Mouse (Mus musculus) hindbrain, embryonic 11.5 days (tissue): ENCODE results near the gene Cox11. TPM values are rescaled to one million over a fixed set of nuclear protein-coding genes. Genes with fewer than 3 reads are reported as not detected.
A peak's percentile ranks its signal among the peaks of the same experiment; 100 is the strongest.

Source experiments
- ATAC-seq: fragments of 200-750 bp; cut with Nextera tagmentation; 2 replicates; pipeline ENCODE4 v1.8.0; 2017; ENCODE audit warnings: mild to moderate bottlenecking, moderate TSS enrichment, moderate library complexity; ENCODE audit not compliant: low FRiP score
- DNase-seq: peaks from one replicate; pipeline ENCODE4 v3.0.0-alpha.2; 2015; ENCODE audit warnings: low spot score
- H3K27ac ChIP-seq: fragments of 300-500 bp; sonication (generic); 2 replicates; pipeline ENCODE4 v1.5.1; 2014; ENCODE audit warnings: mild to moderate bottlenecking, low read depth, low read length
- H3K27me3 ChIP-seq: fragments of 300-500 bp; sonication (generic); 2 replicates; pipeline ENCODE4 v1.6.1; 2014; ENCODE audit warnings: mild to moderate bottlenecking, low read length, moderate library complexity, mixed read lengths; ENCODE audit not compliant: control insufficient read depth, insufficient read depth
- H3K36me3 ChIP-seq: fragments of 300-500 bp; sonication (generic); 2 replicates; pipeline ENCODE4 v1.6.1; 2014; ENCODE audit warnings: mild to moderate bottlenecking, low read length, moderate library complexity, mixed read lengths; ENCODE audit not compliant: control insufficient read depth, insufficient read depth
- H3K4me1 ChIP-seq: fragments of 300-500 bp; sonication (generic); replicated peaks from 2 replicates; pipeline ENCODE4 v1.6.1; 2014; ENCODE audit warnings: low read length, mixed read lengths; ENCODE audit not compliant: control insufficient read depth, insufficient read depth
- H3K4me2 ChIP-seq: fragments of 300-500 bp; sonication (generic); replicated peaks from 2 replicates; pipeline ENCODE4 v1.6.1; 2014; ENCODE audit warnings: mild to moderate bottlenecking, low read depth, low read length
- H3K4me3 ChIP-seq: fragments of 300-500 bp; sonication (generic); 2 replicates; pipeline ENCODE4 v1.5.1; 2014; ENCODE audit warnings: low read depth, low read length
- H3K9ac ChIP-seq: fragments of 300-500 bp; sonication (generic); 2 replicates; pipeline ENCODE4 v1.6.1; 2014; ENCODE audit warnings: low read depth, low read length
- H3K9me3 ChIP-seq: fragments of 300-500 bp; sonication (generic); 2 replicates; pipeline ENCODE4 v1.6.1; 2016; ENCODE audit warnings: low read length; ENCODE audit not compliant: control insufficient read depth
- WGBS: fragments of 180-500 bp; shearing (Covaris S2); extraction: QIAGEN DNeasy Blood & Tissue Kit; methylation state at CpG from one replicate; pipeline ENCODE4 v1.1.7; 2014; 5-methylcytosine and 5-hydroxymethylcytosine counted together
- polyA plus RNA-seq: library from polyadenylated mRNA; unstranded; fragments of >200 nt; fragmentation: Nextera tagmentation; extraction: Ambion mirVana; gene quantifications from 2 replicates; pipeline ENCODE4 v1.2.1, GENCODE M21; 2014

The Cox11 gene
- polyA plus RNA-seq, 1 experiment from 2014 or later, result 26.1 TPM

- DNase-seq (no peak), ATAC-seq (no peak)
- no peaks in the 10 kb centered on the region for H3K9me3 ChIP-seq
- no peaks in the 10 kb centered on the region; the same call in 1 of the 2 replicates for H3K4me1 ChIP-seq
- H3K4me2 ChIP-seq, result no peak overlapping the region
- H3K4me3 ChIP-seq, result no peak overlapping the region
- no peak overlapping the region for H3K27ac ChIP-seq
- H3K27me3 ChIP-seq, result no peaks in the 10 kb centered on the region
- H3K9ac ChIP-seq, result no peak overlapping the region
- 94% methylated on average over 6 of the region's 6 CpGs for WGBS
- H3K36me3 ChIP-seq, result no peaks in the 10 kb centered on the region
These were observed 29.4 kb downstream of the Cox11 start for GRCm38 (mm10) chr11:90667325-90667724.

- H3K9me3 ChIP-seq, result no peaks in the 10 kb centered on the region
- ATAC-seq, result no peak
- 85% methylated on average over 5 of the region's 5 CpGs for WGBS
These were observed 37.6 kb downstream of the Cox11 start for GRCm38 (mm10) chr11:90675479-90676110.

GRCm38 (mm10) chr11:90677027-90677426, 39.1 kb downstream of the Cox11 start:
- Histone ChIP-seq H3K9ac (no peak overlapping the region), H3K4me2 (no peak overlapping the region), H3K27ac (no peak overlapping the region), H3K4me1 (no peaks in the 10 kb centered on the region), H3K4me3 (no peak overlapping the region), H3K36me3 (no peaks in the 10 kb centered on the region), H3K9me3 (no peaks in the 10 kb centered on the region), H3K27me3 (no peaks in the 10 kb centered on the region)
- ATAC-seq, result no peak
- no peak for DNase-seq
- 94% methylated on average over 7 of the region's 7 CpGs for WGBS

More at GRCm38 (mm10) chr11:90675479-90676110, 37.6 kb downstream of the Cox11 start:
- no peak overlapping the region for H3K4me3 ChIP-seq
- no peak for DNase-seq
- no peak overlapping the region for H3K9ac ChIP-seq
- no peak overlapping the region for H3K27ac ChIP-seq
- no peaks in the 10 kb centered on the region for H3K27me3 ChIP-seq
- H3K36me3 ChIP-seq, result no peaks in the 10 kb centered on the region
- H3K4me1 ChIP-seq, result no peaks in the 10 kb centered on the region
- no peak overlapping the region for H3K4me2 ChIP-seq

GRCm38 (mm10) chr11:90677771-90678288, 39.9 kb downstream of the Cox11 start:
- no peak overlapping the region for H3K4me2 ChIP-seq
- H3K9ac ChIP-seq, result no peak overlapping the region
- H3K27me3 ChIP-seq, result no peaks in the 10 kb centered on the region
- H3K36me3 ChIP-seq, result no peaks in the 10 kb centered on the region
- no peaks in the 10 kb centered on the region for H3K9me3 ChIP-seq
- ATAC-seq (no peak), DNase-seq (no peak)
- no peak overlapping the region for H3K27ac ChIP-seq
- H3K4me3 ChIP-seq, result no peak overlapping the region
- WGBS, result 69% methylated on average over 8 of the region's 8 CpGs
- H3K4me1 ChIP-seq, result no peaks in the 10 kb centered on the region

- Histone ChIP-seq H3K4me3 (no peak overlapping the region), H3K27me3 (no peaks in the 10 kb centered on the region), H3K27ac (no peak overlapping the region), H3K36me3 (no peaks in the 10 kb centered on the region), H3K4me1 (no peaks in the 10 kb centered on the region), H3K4me2 (no peak overlapping the region), H3K9me3 (no peaks in the 10 kb centered on the region), H3K9ac (no peak overlapping the region)
- DNase-seq, result no peak
- no peak for ATAC-seq
- 90% methylated on average over 5 of the region's 5 CpGs for WGBS
These were observed 40.6 kb downstream of the Cox11 start for GRCm38 (mm10) chr11:90678582-90678981.

- Histone ChIP-seq H3K9me3 (no peaks in the 10 kb centered on the region), H3K27me3 (no peaks in the 10 kb centered on the region), H3K4me3 (no peak overlapping the region), H3K4me2 (no peak overlapping the region), H3K9ac (no peak overlapping the region), H3K27ac (no peak overlapping the region), H3K36me3 (no peaks in the 10 kb centered on the region), H3K4me1 (no peaks in the 10 kb centered on the region)
- ATAC-seq (no peak), DNase-seq (no peak)
These were observed 43.2 kb downstream of the Cox11 start for GRCm38 (mm10) chr11:90681171-90681570.

GRCm38 (mm10) chr11:90684765-90685164, 46.8 kb downstream of the Cox11 start:
- H3K4me1 ChIP-seq, result no peaks in the 10 kb centered on the region
- no peak overlapping the region for H3K4me3 ChIP-seq
- H3K4me2 ChIP-seq, result no peak overlapping the region
- H3K9me3 ChIP-seq, result no peaks in the 10 kb centered on the region
- no peak for DNase-seq
- no peaks in the 10 kb centered on the region for H3K36me3 ChIP-seq
- no peaks in the 10 kb centered on the region for H3K27me3 ChIP-seq
- WGBS, result 61% methylated on average over 6 of the region's 6 CpGs
- no peak overlapping the region for H3K27ac ChIP-seq
- no peak overlapping the region for H3K9ac ChIP-seq
- ATAC-seq, result no peak

- Histone ChIP-seq H3K36me3 (no peaks in the 10 kb centered on the region), H3K4me2 (no peak overlapping the region), H3K4me3 (no peak overlapping the region), H3K27ac (no peak overlapping the region), H3K27me3 (no peaks in the 10 kb centered on the region), H3K4me1 (no peaks in the 10 kb centered on the region), H3K9ac (no peak overlapping the region), H3K9me3 (no peaks in the 10 kb centered on the region)
- ATAC-seq (no peak), DNase-seq (no peak)
- 82% methylated on average over 6 of the region's 6 CpGs for WGBS
These were observed 47.2 kb downstream of the Cox11 start for GRCm38 (mm10) chr11:90685196-90685595.

GRCm38 (mm10) chr11:90686287-90687025, 48.5 kb downstream of the Cox11 start:
- Histone ChIP-seq H3K9ac (no peak overlapping the region), H3K27ac (no peak overlapping the region), H3K36me3 (no peaks in the 10 kb centered on the region), H3K9me3 (no peaks in the 10 kb centered on the region), H3K4me1 (no peaks in the 10 kb centered on the region), H3K4me3 (peak overlapping the region; percentile 53), H3K4me2 (peak overlapping the region; percentile 87), H3K27me3 (no peaks in the 10 kb centered on the region)
- WGBS, result 70% methylated on average over 13 of the region's 13 CpGs
- ATAC-seq (peak; percentile 38), DNase-seq (no peak)
